Mouse (Mus musculus) thymus, postnatal 0 days (tissue): ENCODE data around the gene Habp4. TPM values are rescaled to one million over a fixed set of nuclear protein-coding genes. Genes with fewer than 3 reads are reported as not detected.

ENCODE experiments used
- DNase-seq: peaks from one replicate; pipeline ENCODE4 v3.0.0-alpha.2; 2015; ENCODE audit warnings: low spot score
- polyA plus RNA-seq: library from polyadenylated mRNA; unstranded; fragments of >200 nt; fragmentation: Nextera tagmentation; extraction: Ambion mirVana; gene quantifications from 2 replicates; pipeline ENCODE4 v1.2.1, GENCODE M21; 2015

The Habp4 gene
- polyA plus RNA-seq, 1 experiment from 2014 or later = 6.9 TPM

GRCm38 (mm10) chr13:64235777-64236176 lies 74.2 kb downstream of the Habp4 start:
- no peak for DNase-seq

Other genes with a start within 250 kb of the Habp4 start
- gene Hsd17b3, start 72.6 kb upstream of the Habp4 start, polyA plus RNA-seq = not detected in 2 replicates
- 3.1 and 3.8 TPM in 2 replicates for gene Slc35d2, start 32.5 kb upstream of the Habp4 start, polyA plus RNA-seq
- gene Zfp367, start 8.6 kb upstream of the Habp4 start, polyA plus RNA-seq = 22.0 and 24.0 TPM in 2 replicates
- gene Cdc14b, start 113.5 kb downstream of the Habp4 start, polyA plus RNA-seq = 10.8 and 11.3 TPM in 2 replicates
- 29.6 and 34.2 TPM in 2 replicates for gene Aaed1, start 150.9 kb downstream of the Habp4 start, polyA plus RNA-seq
- gene Ctsl, start 209.1 kb downstream of the Habp4 start, polyA plus RNA-seq = 2,169 and 2,296 TPM in 2 replicates